Comparison of ENCODE assay signal across 19 mouse cellular contexts in the genomic region with DNA sequence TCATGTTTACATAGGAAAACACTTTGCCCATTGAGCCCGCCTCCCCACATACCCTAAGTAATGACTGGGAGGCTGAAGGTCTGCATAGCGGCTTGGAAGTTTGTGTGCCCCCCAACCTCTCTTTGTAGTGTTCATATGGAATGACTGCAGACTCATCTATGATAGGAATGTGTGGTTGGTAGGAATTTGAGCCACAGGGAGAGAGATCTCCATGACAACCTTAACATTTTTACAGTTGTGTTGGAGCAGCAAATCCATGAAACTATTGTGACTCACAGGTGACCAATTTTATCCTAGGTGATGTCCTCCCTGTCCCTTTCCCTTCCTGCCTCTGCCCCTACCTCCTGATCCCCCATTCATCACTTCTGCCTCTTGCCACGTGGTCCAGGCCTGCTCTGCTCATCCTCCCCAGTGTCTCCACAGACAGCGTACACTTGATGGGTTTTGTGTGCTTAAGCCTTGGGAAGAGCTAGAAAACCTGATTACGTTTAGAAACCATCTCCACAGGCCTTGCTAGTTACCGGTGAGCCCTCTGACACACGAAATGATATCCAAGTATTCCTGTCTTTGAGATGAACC. TPM values are rescaled to one million over a fixed set of nuclear protein-coding genes. Genes with fewer than 3 reads are reported as not detected.
DNase-seq lines count a peak whose midpoint lies in the region; ATAC-seq lines count a peak whose summit lies in the region.
"Had no signal": no experiment of that assay in that cellular context is flagged by ENCODE, and none has a peak within 500 bp of the region (broad histone marks: within the 10 kb centered on the region; RNA-seq: fewer than 3 reads in every experiment).

No protein-coding gene starts in this region.

- no peaks in the 10 kb centered on the region for H3K9me3 ChIP-seq in forebrain, embryonic 16.5 days (ENCODE audit: control insufficient read depth, low read length)
- H3K9me3 ChIP-seq in forebrain, embryonic 14.5 days (replicated peaks; ENCODE audit: control insufficient read depth, low read length) = no peaks in the 10 kb centered on the region
- H3K9me3 ChIP-seq in kidney, embryonic 16.5 days (ENCODE audit: low read length) = no peaks in the 10 kb centered on the region
- H3K9me3 ChIP-seq in limb, embryonic 15.5 days = no peaks in the 10 kb centered on the region
- H3K9me3 ChIP-seq: hindbrain, embryonic 10.5 days; liver, embryonic 12.5 days had no signal

- H3K27me3 ChIP-seq in forebrain, embryonic 16.5 days (replicated peaks; ENCODE audit: control insufficient read depth, insufficient read depth, low read length) = no peaks in the 10 kb centered on the region
- no peaks in the 10 kb centered on the region for H3K27me3 ChIP-seq in forebrain, embryonic 14.5 days (replicated peaks; ENCODE audit: control insufficient read depth, insufficient read depth, low read length)
- H3K27me3 ChIP-seq in kidney, embryonic 16.5 days (ENCODE audit: insufficient read depth, low read length) = no peaks in the 10 kb centered on the region
- H3K27me3 ChIP-seq in limb, embryonic 15.5 days = no peaks in the 10 kb centered on the region
- H3K27me3 ChIP-seq: liver, embryonic 12.5 days had no signal

- peak overlapping the region; percentile 61 for H3K27ac ChIP-seq in forebrain, embryonic 16.5 days (ENCODE audit: low read length)
- no peak overlapping the region for H3K27ac ChIP-seq in forebrain, embryonic 14.5 days (ENCODE audit: low read depth, low read length)
- 0 out of 2 replicates have a peak overlapping the region, but pooled peaks have one; percentile 40 for H3K27ac ChIP-seq in kidney, embryonic 16.5 days (ENCODE audit: low read length)
- H3K27ac ChIP-seq in limb, embryonic 15.5 days = peak overlapping the region; percentile 66
- H3K27ac ChIP-seq: heart, adult 2 months; hindbrain, embryonic 10.5 days; liver, embryonic 12.5 days had no signal

- no peak overlapping the region for H3K9ac ChIP-seq in forebrain, embryonic 16.5 days (replicated peaks; ENCODE audit: low read depth, low read length)
- no peak overlapping the region for H3K9ac ChIP-seq in forebrain, embryonic 14.5 days (ENCODE audit: low read length)
- H3K9ac ChIP-seq in kidney, embryonic 16.5 days (replicated peaks; ENCODE audit: low read length) = no peak overlapping the region
- no peak overlapping the region for H3K9ac ChIP-seq in limb, embryonic 15.5 days
- H3K9ac ChIP-seq: liver, embryonic 12.5 days had no signal

- 85% methylated on average over 7 of the region's 7 CpGs for WGBS in forebrain, embryonic 16.5 days
- WGBS in forebrain, embryonic 14.5 days = 85% methylated on average over 7 of the region's 7 CpGs
- 81% methylated on average over 7 of the region's 7 CpGs for WGBS in kidney, embryonic 16.5 days
- WGBS in limb, embryonic 15.5 days = 74% methylated on average over 7 of the region's 7 CpGs

- ATAC-seq in forebrain, embryonic 16.5 days = no peak
- no peak for ATAC-seq in forebrain, embryonic 14.5 days
- no peak for ATAC-seq in kidney, embryonic 16.5 days (ENCODE audit: low FRiP score, low TSS enrichment)
- ATAC-seq in limb, embryonic 15.5 days (ENCODE audit: insufficient number of reproducible peaks, low FRiP score, low TSS enrichment, low read depth) = no peak
- ATAC-seq: intestine, embryonic 16.5 days; liver, embryonic 12.5 days had no signal

- DNase-seq in forebrain, embryonic 14.5 days (ENCODE audit: low spot score) = no peak
- no peak for DNase-seq in kidney, postnatal 36 days
- DNase-seq in 3T3-L1 (ENCODE audit: low read depth, low spot score) = peak; percentile 94
- DNase-seq in gastrocnemius, postnatal 25 days = no peak
- DNase-seq in retina, embryonic 14.5 days (ENCODE audit: low spot score) = no peak
- DNase-seq: adrenal gland, adult 8-10 months; B cell, adult 2 months; heart, adult 2 months; lung, adult 2 months; right cerebral cortex, postnatal 25 days; thymus, adult 18-20 months; thymus, postnatal 4 days had no signal

- H3K36me3 ChIP-seq in forebrain, embryonic 16.5 days (ENCODE audit: control insufficient read depth, insufficient read depth) = no peaks in the 10 kb centered on the region
- H3K36me3 ChIP-seq in forebrain, embryonic 14.5 days (ENCODE audit: control insufficient read depth, insufficient read depth, low read length) = no peaks in the 10 kb centered on the region
- no peaks in the 10 kb centered on the region for H3K36me3 ChIP-seq in kidney, embryonic 16.5 days (ENCODE audit: insufficient read depth, low read length)
- no peaks in the 10 kb centered on the region for H3K36me3 ChIP-seq in limb, embryonic 15.5 days
- H3K36me3 ChIP-seq: hindbrain, embryonic 10.5 days; liver, embryonic 12.5 days had no signal

- no peak overlapping the region for H3K4me3 ChIP-seq in forebrain, embryonic 16.5 days (replicated peaks; ENCODE audit: low read length)
- H3K4me3 ChIP-seq in forebrain, embryonic 14.5 days (ENCODE audit: low read depth, low read length) = no peak overlapping the region
- no peak overlapping the region for H3K4me3 ChIP-seq in kidney, embryonic 16.5 days (ENCODE audit: low read length)
- H3K4me3 ChIP-seq in limb, embryonic 15.5 days = no peak overlapping the region
- H3K4me3 ChIP-seq: erythroblast, embryonic 14.5 days; heart, adult 2 months; hindbrain, embryonic 10.5 days; liver, embryonic 12.5 days had no signal

- no peak overlapping the region for H3K4me2 ChIP-seq in forebrain, embryonic 16.5 days (ENCODE audit: low read length)
- H3K4me2 ChIP-seq in forebrain, embryonic 14.5 days (ENCODE audit: low read length) = no peak overlapping the region
- no peak overlapping the region for H3K4me2 ChIP-seq in kidney, embryonic 16.5 days (replicated peaks; ENCODE audit: low read depth, low read length)
- no peak overlapping the region for H3K4me2 ChIP-seq in limb, embryonic 15.5 days
- H3K4me2 ChIP-seq: liver, embryonic 12.5 days had no signal

- peaks cover 61% of the 10 kb centered on the region for H3K4me1 ChIP-seq in forebrain, embryonic 16.5 days (replicated peaks; ENCODE audit: control insufficient read depth, insufficient read depth, low read length)
- peaks cover 20% of the 10 kb centered on the region for H3K4me1 ChIP-seq in forebrain, embryonic 14.5 days (ENCODE audit: control insufficient read depth, insufficient read depth, low read length)
- H3K4me1 ChIP-seq in kidney, embryonic 16.5 days (ENCODE audit: insufficient read depth, low read length) = peaks cover 33% of the 10 kb centered on the region
- H3K4me1 ChIP-seq in limb, embryonic 15.5 days = peaks cover 62% of the 10 kb centered on the region
- H3K4me1 ChIP-seq: liver, embryonic 12.5 days had no signal

RNA-seq across cellular contexts. Expression of gene Tiam2, which starts 9.9 kb away (rescaled TPM):
- polyA plus RNA-seq in forebrain, embryonic 16.5 days (2015; fragmentation: Nextera tagmentation; extraction: Ambion mirVana) = 137 and 155 TPM in 2 replicates
- polyA plus RNA-seq in forebrain, embryonic 14.5 days (2014; fragmentation: Nextera tagmentation; extraction: Ambion mirVana) = 81.3 and 106 TPM in 2 replicates
- polyA plus RNA-seq in kidney, embryonic 16.5 days (2015; fragmentation: Nextera tagmentation; extraction: Ambion mirVana) = 5.0 and 5.5 TPM in 2 replicates
- 17.8 and 19.2 TPM in 2 replicates for polyA plus RNA-seq in limb, embryonic 15.5 days (2015; fragmentation: Nextera tagmentation; extraction: Ambion mirVana)
- 1 to 10 TPM; 2.7 to 3.8 TPM for total RNA-seq in gastrocnemius, postnatal 25 days (2021)
- polyA plus RNA-seq: erythroblast, embryonic 14.5 days had no signal
